In the genomic region with DNA sequence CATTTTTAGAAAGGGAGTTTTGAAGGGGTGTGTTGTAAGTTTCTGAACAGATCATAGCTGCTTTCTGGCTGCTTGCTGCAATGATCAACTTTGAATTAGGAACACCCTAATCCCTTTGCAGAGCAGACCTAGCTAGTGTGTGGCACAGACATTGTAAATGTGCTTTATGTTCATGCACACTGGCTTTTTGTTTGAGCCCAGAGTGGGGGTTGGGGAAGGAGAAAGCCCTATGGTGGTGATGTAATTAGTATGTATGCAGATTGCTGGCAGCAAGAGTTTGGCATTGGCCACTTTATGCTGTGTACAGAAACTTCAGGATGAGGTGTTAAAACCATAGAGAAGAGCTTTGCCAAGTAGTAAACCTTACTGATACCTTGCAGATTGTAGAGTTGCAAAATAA, we compare ENCODE assay signal across 11 mouse cellular contexts. TPM values are rescaled to one million over a fixed set of nuclear protein-coding genes. Genes with fewer than 3 reads are reported as not detected.
DNase-seq lines count a peak whose midpoint lies in the region; ATAC-seq lines count a peak whose summit lies in the region.
"Had no signal": no experiment of that assay in that cellular context is flagged by ENCODE, and none has a peak within 500 bp of the region (broad histone marks: within the 10 kb centered on the region; RNA-seq: fewer than 3 reads in every experiment).

No protein-coding gene starts in this region.

- no peaks in the 10 kb centered on the region for H3K9me3 ChIP-seq in hindbrain, embryonic 10.5 days
- H3K9me3 ChIP-seq in midbrain, embryonic 11.5 days (ENCODE audit: control insufficient read depth, low read length), result no peaks in the 10 kb centered on the region
- H3K9me3 ChIP-seq: intestine, embryonic 15.5 days; lung, embryonic 15.5 days had no signal

- DNase-seq in 416B (ENCODE audit: low read depth), result peak; percentile 39
- peak; percentile 51 for DNase-seq in brain, adult 2 months (ENCODE audit: low read depth, low spot score)
- peak; percentile 23 for DNase-seq in hindbrain, embryonic 10.5 days (ENCODE audit: low spot score)
- peak; percentile 92 for DNase-seq in midbrain, embryonic 11.5 days (ENCODE audit: low spot score, missing footprints)
- DNase-seq in right cerebral cortex, postnatal 36 days (ENCODE audit: low spot score in 2 of 2), result no peak
- no peak for DNase-seq in frontal cortex, postnatal 10 days (ENCODE audit: low spot score in 2 of 2)
- DNase-seq in adrenal gland, postnatal 36 days, result no peak
- DNase-seq: thymus, postnatal 36 days had no signal

- H3K9ac ChIP-seq in midbrain, embryonic 11.5 days (ENCODE audit: low read length), result peak overlapping the region; percentile 16; the same call in 1 of the 2 replicates
- H3K9ac ChIP-seq: intestine, embryonic 15.5 days; lung, embryonic 15.5 days had no signal

- ATAC-seq in midbrain, embryonic 11.5 days (ENCODE audit: low FRiP score), result peak; percentile 47
- ATAC-seq: intestine, embryonic 15.5 days had no signal

- H3K27me3 ChIP-seq in hindbrain, embryonic 10.5 days (ENCODE audit: insufficient read depth, poor library complexity, severe bottlenecking), result peaks cover 12% of the 10 kb centered on the region
- H3K27me3 ChIP-seq in midbrain, embryonic 11.5 days (ENCODE audit: control insufficient read depth, insufficient read depth, low read length), result peaks cover 9% of the 10 kb centered on the region
- H3K27me3 ChIP-seq: intestine, embryonic 15.5 days had no signal

- H3K27ac ChIP-seq in hindbrain, embryonic 10.5 days, result peak overlapping the region; percentile 56; the same call in 1 of the 2 replicates
- 0 out of 2 replicates have a peak overlapping the region, but pooled peaks have one; percentile 9 for H3K27ac ChIP-seq in midbrain, embryonic 11.5 days (ENCODE audit: low read depth, low read length)
- H3K27ac ChIP-seq: intestine, embryonic 15.5 days; lung, embryonic 15.5 days had no signal

- H3K36me3 ChIP-seq in hindbrain, embryonic 10.5 days, result no peaks in the 10 kb centered on the region
- H3K36me3 ChIP-seq in midbrain, embryonic 11.5 days (ENCODE audit: control insufficient read depth, insufficient read depth, low read length), result no peaks in the 10 kb centered on the region
- H3K36me3 ChIP-seq: intestine, embryonic 15.5 days; lung, embryonic 15.5 days had no signal

- peaks cover 37% of the 10 kb centered on the region for H3K4me1 ChIP-seq in hindbrain, embryonic 10.5 days (replicated peaks)
- peaks cover 26% of the 10 kb centered on the region for H3K4me1 ChIP-seq in midbrain, embryonic 11.5 days (ENCODE audit: control insufficient read depth, insufficient read depth, low read length)

- H3K4me3 ChIP-seq in hindbrain, embryonic 10.5 days, result peak overlapping the region; percentile 79
- no peak overlapping the region for H3K4me3 ChIP-seq in midbrain, embryonic 11.5 days (ENCODE audit: low read depth, low read length)
- H3K4me3 ChIP-seq: intestine, embryonic 15.5 days; lung, embryonic 15.5 days had no signal

- peak overlapping the region; percentile 74 for H3K4me2 ChIP-seq in midbrain, embryonic 11.5 days
- H3K4me2 ChIP-seq: heart, embryonic 11.5 days; intestine, embryonic 15.5 days; lung, embryonic 15.5 days had no signal

RNA-seq across cellular contexts. Expression of a gene that starts 3.3 kb away (rescaled TPM):
- 59.1 and 62.4 TPM in 2 replicates for polyA plus RNA-seq in hindbrain, embryonic 10.5 days (2016; fragmentation: Nextera tagmentation; extraction: Ambion mirVana)
- 90.9 and 91.0 TPM in 2 replicates for polyA plus RNA-seq in midbrain, embryonic 11.5 days (2014; fragmentation: Nextera tagmentation; extraction: Ambion mirVana)
- total RNA-seq in adrenal gland, postnatal 36 days (2021), result 10 to 100 TPM; 90.3 to 98.0 TPM

Comparison
In these comparisons a context has a peak if more than half of its experiments do, and no peak if none do; other contexts are left out.
1. DNase-seq: peak in 416B (single experiment), brain, adult 2 months (single experiment), hindbrain, embryonic 10.5 days (single experiment) and midbrain, embryonic 11.5 days (single experiment); none in right cerebral cortex, postnatal 36 days (0 of 2), frontal cortex, postnatal 10 days (0 of 2) and adrenal gland, postnatal 36 days (0 of 2).